Mouse (Mus musculus) Muller cell, postnatal 12 days (primary cell): ENCODE measurements at regions not wholly inside any gene's neighbourhood (a gene's known extent, or its start where the extent isn't known, plus 50 kb on each side); places are given as distances from the start of the nearest gene placed in this dataset.
"Not testable (repeated sequence)": the region's sequence is repeated elsewhere in the genome, so short reads cannot be mapped to it uniquely, and the experiment has no call there.

Experiments used
- DNase-seq: peaks from one replicate; pipeline ENCODE4 v3.0.0-alpha.2; 2015; ENCODE audit errors: inconsistent ontology term

DNA sequence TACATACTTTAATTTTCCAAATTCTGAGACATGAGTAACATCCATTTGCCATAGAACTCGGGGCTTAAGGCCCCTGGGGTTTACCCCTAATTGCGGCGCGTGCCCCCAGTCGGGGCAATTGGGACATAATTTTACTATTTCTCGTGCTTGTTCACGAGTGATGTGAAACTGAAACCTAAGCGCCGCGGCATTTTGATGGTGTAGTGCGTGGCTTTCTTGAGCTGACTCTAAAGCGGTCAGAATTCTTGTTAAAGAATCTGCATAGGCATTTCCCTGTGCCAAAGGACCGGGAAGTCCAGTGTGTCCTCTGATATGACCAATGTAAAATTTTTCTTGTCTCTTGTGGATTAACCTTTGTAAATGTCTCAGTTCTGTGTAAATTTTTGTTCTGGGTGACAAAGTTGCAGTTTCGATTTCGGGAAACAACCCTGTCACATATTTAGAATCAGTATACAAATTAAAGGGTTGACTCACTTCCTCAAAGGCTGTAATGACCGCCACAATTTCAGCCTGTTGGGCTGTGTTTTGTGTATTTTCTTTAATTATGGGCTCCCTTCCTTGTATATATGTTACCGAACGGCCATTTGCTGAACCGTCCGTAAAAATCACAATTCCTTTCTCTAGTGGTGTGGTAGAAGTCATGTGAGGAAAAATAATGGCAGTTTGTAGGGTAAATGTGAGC is 1037.6 kb upstream of the Sel1l start:
- not testable (repeated sequence) for DNase-seq

DNA sequence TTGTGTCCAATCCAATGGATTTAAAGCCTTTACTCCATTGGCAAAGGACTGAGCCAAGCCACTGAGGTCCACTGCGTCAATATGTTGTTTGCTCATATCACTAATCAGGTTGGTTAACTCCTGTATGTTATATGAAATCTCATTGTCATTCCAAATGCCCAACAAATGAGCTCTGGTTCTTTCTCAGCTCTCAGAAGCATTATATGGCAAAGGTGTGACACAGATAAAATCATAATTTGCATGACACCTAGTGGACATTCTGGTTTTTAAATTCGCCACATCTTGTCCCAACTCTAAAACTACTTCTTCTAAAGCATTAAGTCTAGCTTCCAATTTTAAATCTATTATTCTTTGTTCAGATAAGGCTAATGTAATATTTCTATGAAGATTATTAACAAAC is 1035.1 kb upstream of the Sel1l start:
- not testable (repeated sequence) for DNase-seq

DNA sequence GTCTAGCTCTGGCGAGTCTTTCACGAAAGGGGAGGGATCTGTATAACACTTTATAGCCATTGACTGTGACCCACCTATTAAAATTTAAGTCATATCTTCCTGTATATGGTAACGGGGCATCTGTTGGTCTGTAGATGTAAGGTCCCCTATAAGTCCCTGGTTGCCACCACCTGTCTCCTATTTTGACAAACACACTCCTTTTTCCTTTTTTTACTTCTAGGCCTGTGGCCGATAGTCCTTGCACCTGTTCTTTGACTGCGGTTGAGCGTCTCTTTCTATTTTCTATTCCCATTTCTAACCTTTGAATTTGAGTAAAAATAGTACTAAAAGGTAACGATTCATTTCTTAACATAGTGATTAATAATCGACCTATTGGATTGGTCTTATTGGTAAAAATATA is 1034.1 kb upstream of the Sel1l start:
- not testable (repeated sequence) for DNase-seq

DNA sequence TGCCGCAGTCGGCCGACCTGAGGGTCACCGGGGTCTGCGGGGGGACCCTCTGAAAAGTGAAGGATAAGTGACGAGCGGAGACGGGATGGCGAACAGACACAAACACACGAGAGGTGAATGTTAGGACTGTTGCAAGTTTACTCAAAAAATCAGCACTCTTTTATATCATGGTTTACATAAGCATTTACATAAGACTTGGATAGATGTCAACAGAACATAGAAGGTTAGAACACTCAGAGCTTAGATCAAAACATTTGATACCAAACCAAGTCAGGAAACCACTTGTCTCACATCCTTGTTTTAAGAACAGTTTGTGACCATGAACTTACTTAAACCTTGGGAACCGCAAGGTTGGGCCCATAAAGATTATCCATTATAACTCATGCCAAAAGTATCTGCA is 1033.6 kb upstream of the Sel1l start:
- not testable (repeated sequence) for DNase-seq

DNA sequence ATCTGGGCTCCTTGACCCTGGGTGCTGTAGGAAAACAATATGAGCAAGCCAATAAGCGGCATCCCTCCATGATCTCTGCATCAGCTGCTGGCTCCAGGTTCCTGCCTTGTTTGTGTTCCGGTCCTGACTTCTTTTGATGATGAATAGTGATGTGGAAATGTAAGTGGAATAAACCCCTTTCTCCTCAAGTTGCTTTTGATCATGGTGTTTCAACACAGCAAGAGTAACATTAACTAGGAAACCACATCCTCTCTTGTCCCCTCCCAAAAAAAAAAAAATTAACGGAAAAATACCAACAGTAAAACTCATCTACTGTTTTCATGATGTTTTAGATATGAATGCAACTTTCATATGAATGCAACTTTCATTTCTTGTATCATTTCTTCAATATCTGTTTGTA is 1024.6 kb upstream of the Sel1l start:
- no peak for DNase-seq

DNA sequence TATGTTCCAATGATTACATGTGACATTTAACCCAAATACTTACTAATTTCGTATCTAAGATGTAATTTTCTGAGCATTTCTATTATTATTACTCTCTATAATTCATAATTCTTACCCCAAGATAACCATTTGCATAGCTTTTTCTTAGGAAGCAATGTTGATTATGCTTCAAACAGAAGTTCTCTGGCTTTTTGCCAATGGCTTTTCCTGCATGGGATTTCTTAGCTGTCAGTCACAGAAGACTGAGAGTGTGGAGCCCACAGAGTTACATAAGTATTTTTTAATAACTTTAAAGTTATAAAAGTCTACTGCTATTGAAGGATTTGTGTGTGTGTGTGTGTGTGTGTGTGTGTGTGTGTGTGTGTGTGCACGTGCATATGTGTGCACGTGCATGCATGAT is 1020.4 kb upstream of the Sel1l start:
- no peak for DNase-seq

DNA sequence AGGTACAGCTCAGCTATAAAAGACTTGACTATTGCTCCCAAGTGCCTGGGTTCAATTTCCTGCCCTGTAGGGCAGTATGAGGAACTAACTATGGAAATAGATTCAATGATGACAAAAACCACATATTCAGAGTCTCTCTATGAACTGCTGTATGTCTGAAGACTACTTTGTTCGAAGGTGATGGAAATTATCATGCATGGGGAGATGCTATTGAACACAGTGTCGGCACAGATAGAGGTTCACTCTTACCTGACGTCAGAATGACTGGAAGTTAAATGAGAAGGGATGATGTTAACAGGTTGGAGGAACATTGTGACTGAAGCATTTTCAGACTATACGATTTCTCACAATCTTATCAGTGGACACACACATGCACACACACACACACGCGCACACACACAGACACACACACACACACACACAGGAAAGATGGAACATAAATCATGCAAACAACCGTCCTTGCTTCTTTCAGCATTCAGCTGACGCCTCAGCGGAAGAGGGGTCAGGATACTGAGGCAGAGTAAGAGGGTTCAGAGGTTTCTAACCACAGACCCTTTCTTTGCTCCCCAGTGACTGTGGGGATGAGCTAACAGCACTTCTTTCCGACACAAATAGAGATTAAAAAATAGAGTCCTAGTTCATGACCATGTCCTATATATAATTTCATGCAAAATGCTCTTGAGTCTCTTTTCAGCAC is 974.3 kb upstream of the Sel1l start:
- DNase-seq = no peak

DNA sequence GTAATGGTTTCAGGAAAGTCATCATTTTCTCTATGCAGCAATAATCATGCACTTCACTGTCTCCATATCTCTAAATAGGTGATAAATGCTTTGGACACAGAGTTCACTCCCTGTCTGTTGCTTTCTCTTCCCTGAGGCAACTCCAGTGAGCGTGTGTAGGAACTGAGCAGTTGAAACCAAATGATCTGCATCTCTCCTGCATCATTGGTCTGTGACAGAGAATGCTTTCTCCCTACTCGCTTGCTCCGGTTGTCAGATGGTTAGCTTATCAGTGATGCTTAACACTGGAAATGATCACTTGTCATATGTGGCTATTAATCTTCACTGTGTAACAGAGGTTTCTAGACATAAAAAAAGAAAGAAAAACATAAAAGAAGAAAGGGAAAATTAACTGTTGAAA is 969.7 kb upstream of the Sel1l start:
- DNase-seq = no peak

DNA sequence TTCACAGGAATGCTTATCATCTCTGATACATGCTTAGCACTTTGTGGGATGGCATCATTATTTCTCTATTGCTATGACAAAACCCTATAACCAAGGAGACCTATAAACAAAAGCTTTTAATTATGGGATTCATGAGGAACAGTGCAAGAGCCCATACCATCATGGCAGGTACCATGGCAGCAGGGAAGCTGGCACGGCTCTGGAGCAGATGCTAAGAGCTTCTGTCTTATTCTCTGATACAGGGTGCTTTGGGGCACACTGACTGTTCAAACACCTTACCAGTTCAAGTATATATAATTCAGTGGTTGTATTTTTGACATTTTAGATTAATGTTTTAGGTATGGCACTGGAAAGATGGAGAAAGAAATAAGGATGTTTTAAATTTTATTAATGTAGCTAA is 952.2 kb upstream of the Sel1l start:
- DNase-seq = no peak

DNA sequence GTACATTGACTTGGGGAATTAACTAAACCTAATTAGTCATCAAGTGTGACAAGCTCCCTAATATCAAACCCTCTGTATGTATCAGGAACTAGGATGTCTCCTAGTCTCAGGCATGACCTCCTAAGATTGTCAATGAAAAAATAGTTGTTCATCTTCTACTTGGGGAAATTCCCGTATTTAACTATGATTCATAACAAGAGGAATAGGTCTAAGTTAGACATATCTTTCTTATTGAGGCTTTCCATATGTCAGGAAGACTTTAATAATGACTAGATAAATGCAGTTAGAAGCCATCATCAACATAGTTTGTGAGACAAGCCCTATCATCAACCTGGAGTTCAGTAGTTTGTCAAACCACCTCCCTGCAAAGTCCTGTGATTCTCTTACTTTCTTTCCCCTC is 934.4 kb upstream of the Sel1l start:
- no peak for DNase-seq

DNA sequence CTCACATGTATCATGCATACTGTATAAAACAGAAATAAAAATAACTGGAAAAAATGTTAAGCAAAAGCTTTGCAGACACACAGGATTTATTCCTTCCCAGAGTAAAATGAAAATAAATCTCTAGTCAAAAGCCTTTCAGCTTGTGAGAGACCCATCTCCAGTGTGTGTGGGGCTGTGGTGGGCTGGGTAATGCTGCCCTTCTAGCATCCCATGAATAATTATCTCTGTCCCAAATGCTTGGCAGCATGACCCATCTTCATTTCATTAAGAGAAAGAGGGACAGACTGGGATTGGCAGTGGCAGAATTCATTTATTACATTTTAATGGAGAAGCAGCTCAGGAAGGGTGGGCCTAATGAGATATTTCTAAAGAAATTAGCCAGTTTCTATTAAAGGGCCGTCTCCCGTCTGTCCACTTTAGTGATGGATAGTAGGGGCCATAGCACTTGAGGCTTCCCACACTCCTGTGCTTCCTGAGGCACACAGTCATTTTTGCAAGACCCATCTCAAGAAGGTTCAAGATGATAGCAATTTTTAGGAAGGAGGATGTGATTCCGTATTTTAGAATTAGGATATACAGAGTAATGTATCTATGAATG is 930.8 kb upstream of the Sel1l start:
- DNase-seq = no peak

DNA sequence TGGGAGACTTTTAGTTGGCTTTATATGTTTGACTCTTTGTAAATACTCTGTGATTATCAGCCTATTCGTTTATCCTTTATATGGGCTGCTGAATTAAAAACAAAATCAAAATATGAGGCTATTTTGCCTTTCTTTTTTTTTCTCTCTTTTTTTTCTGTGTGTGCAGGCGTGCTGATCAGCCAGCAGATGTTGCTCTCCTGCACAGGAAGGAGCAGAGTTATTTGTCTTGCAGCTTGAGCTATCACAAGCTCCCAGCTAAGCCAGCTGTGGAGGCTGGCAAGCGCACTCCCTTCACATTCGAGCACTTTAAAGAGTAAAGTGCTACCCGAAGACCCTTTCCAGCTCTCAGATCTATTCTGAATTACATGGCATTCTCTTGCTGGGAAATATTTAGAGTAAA is 926.7 kb upstream of the Sel1l start:
- no peak for DNase-seq

DNA sequence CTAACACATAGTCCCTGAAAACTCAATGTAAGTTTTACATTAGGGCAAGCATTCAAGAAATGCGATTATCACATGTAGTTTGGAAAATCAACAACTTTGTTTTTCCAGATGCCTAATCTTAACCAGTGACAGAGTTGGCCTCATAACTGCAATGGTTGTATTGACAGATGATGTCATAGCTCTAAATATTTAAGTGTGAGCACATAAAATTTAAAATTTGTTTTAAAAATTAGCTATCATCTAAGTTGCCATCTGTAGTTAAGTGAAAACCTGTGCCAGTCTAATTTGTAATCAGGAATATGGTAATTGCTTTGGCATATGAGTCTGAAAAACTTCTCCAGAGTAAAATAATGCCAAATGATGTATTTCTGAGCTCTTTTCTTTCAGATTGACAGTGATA is 899.6 kb upstream of the Sel1l start:
- no peak for DNase-seq

DNA sequence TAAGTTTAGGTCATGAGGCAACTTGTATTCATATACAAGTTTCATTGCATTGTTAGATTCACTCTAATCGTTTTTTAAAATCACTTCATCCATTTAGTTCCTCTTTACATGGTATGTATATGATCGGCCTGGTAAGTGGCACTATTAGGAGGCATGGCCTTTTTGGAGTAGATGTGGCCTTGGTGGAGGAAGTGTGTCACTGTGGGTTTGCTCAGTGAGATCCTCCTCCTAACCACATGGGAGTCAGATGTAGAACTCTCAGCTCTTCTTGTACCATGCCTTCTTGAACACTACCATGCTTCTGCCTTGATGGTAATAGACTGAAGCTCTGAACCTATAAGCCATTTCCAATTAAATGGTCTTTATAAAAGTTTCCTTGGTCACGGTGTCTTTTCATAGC is 891.9 kb upstream of the Sel1l start:
- DNase-seq = no peak

DNA sequence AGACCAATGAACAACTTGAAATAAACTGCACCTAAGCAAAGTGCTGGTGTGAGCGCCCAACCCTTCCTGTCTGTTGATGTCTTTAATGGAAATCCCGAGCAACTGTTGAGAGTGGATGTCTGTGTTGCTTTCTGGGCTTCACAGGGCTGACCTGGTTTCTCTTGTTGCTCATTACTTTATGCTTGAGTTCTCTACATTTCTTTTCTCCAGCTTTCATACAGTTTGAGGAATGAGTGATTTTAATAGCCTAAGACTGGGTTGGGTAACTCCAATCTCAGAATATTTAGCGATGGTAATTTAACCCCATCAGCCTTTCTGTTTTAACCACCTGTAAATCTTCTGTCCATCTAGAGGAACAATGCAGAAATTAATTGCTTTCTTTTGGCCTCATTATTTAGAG is 890.2 kb upstream of the Sel1l start:
- peak; percentile 8 for DNase-seq

DNA sequence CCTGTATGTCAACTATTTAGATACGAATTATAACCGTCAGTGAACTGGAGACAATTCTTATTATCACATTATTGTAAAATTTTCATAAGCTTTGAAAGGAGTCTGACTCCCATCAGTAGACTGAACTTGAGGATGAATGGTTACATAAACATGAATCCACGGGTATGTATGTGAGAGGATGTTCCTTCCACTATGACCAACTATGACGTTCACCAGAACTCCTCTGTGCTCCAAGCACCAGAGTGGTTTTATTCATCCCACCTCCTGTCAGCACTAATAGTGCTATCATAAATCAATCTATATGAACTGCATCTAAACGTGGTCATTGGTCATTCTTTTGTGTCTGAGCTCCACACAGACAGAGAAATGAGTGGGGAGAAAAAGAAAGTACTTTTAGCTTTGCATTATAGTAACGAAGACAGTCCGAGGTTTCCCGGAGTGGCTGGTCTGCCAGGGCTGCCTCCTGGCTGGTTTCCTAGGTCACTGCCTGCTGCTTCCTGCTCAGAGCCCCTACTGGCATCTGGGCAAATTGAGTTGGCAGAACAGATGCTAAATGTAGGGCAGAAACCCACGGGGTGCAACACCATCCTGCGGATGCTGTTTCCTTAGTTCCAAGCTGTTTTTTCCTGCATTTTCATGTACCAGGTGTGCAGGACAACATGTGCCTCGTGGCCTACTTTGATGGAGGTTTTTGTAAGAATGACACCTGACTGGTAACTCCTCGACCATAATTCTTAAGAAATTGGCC is 888.8 kb upstream of the Sel1l start:
- peak; percentile 43 for DNase-seq

DNA sequence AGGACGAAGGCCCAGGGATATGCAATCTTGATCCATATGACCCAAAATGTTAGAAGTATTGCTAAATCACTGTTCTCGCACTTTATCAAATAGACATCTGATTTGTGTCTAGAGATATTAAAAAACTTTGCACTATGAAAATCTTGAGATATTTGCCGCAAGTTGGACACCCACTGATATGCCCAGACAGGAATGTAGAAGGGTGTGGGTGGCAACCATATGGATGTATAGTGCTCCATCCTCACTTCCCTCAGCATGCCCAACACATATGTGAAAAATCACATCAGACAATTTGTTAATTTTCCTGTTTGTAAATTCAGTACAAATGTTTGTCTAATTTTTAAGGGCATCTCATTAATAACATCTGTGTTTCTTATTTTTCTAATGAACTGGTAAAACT is 874.1 kb upstream of the Sel1l start:
- DNase-seq = no peak

DNA sequence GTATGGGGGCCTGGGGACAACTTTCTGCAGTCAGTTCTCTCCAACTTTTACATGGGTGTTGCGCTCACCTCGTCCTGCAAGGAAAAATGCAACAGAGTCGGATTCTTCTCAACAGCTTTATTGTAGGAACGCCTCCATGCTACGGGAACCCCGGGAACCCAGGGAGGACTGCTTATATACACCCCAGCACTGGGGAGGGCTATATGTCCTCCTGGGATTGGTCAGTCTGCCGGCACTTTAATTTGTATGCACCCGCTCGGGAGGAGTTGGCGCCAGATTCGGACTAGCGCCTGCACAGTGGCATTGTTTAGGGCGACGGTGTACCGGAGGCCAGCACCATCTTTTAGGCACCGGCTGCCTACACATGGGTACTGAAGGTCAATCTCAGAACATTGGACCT is 864.5 kb upstream of the Sel1l start:
- DNase-seq = no peak

DNA sequence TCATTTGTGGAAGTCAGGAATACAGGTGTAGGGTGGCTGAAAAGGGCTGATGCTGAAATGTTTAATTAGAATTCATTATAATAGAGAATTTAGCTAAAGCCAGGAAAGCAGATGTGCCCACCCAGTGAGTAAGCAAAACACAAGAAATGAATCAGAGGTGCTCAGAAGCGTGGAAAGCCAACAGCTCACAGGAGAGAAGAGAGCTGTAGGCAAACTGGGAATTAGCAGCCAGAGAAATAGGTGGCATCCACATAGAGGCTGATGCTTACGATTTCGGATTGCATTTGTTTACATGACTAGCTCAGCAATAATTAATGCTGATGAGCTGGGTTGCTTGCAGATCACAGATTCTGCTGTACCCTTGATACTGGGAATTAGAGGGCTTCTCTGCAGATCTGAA is 859.5 kb upstream of the Sel1l start:
- DNase-seq = no peak

DNA sequence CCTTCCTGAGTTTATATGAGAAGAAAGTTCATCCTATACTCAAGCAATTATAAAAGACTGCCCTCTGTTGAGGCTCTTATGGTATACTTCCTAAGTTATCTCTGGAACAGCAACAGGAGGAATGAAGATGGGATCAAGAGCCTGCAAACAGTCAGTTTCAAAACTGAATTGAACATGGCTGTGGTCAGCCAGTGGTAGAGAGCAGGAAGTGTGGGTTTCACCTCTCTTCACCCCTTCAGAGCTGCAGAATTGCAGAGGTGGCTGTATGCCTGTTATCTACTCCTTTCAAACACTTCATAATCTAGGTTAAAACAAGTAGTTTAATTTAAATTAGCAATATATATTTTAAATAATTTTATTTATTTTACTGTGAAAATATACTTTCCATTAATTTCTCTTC is 854.8 kb upstream of the Sel1l start:
- no peak for DNase-seq

DNA sequence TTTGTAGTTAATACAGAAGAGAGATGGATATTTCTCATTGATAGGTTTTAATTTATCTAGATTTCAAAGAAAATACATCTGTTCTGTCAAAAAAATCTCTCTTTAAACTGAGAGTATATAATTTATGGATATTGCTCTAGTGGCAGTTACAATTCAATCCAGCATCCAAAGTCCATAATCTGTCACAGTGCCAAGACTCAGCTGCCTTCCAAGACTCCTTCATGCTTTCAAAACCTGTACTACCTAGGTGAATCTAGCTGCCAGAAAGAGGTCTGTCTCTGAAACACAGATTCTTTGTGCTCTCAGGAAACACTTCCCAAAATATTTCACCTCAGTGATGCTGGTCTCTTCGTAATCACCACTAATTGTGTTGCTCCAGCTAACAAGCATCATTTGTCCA is 844.0 kb upstream of the Sel1l start:
- DNase-seq = no peak

DNA sequence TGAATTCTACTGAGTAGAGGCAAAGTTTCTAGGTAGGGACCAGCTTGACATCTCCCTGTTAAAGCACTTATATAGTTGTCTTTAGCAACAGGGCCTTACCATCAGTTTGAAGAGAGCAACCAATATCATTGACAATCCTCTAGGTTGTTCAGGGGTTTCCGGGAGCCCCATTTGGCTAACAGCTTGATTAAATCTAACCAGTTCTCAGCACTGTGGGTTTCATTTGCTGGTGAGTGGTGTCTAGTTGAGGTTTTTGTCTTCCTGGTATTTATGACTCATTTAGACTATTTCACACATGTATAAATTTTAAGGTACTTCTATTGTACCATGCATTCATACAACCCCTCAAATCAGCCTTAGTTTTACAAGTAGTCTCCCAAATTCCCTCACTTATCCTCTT is 823.4 kb upstream of the Sel1l start:
- no peak for DNase-seq

DNA sequence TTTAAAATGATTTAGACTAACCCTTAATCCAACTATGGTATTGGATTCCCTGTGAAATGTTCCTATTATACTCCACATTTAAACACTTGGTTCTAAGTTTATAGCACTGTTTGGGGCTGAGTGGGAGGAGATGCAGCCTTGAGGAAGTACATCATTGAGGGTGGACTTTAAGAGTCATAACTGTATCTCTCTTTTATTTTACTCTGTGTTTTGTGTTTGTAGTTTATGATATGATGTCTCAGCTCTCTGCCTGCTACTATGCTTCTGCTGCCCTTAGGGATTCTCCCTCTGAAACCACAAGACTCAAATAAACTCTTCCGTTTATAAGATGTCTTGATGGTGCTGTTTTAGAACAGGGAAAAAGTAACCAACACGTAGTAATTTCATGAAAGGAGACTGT is 797.7 kb upstream of the Sel1l start:
- no peak for DNase-seq
